Mouse (Mus musculus): Measurements from ENCODE around the gene Hyal6. TPM values are rescaled to one million over a fixed set of nuclear protein-coding genes. Genes with fewer than 3 reads are reported as not detected.

The Hyal6 gene
- not detected in 2 replicates for polyA plus RNA-seq (2015; fragmentation: Nextera tagmentation; extraction: Ambion mirVana)

DNA sequence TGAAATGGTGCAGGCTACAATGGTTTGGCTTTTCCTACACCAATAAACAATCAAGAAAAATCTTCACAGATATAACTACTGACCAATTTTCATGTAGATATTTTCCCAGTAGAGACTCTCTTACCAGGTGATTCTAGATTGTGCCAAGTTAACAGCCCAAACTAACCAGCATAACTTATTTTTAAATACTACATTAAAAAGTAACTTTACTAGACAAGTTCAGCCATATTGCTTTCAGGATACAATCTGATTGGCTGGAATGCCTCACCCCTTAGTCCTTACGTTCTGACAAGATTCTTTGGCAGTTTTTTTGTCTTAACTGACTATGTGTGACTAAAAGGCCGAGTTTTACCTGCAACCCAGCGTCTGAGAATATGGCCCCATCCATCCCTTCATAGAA, at the start of gene Hyal6:
Hyal6 (plus strand) TSS at position 301 of the 400 bp plus-strand sequence.
- Histone ChIP-seq H3K9me3 (replicated peaks; ENCODE audit: control insufficient read depth, low read length, poor library complexity, severe bottlenecking) (no peaks in the 10 kb centered on the region), H3K27me3 (ENCODE audit: control insufficient read depth, insufficient read depth, low read depth, low read length) (no peaks in the 10 kb centered on the region), H3K4me1 (ENCODE audit: control insufficient read depth, insufficient read depth, low read length) (no peaks in the 10 kb centered on the region), H3K9ac (ENCODE audit: low read depth, low read length) (no peak within 1 kb of the TSS), H3K4me3 (ENCODE audit: low read depth, low read length) (no peak within 1 kb of the TSS), H3K27ac (ENCODE audit: low read length) (no peak within 1 kb of the TSS), H3K36me3 (ENCODE audit: control insufficient read depth, insufficient read depth, low read length) (no peaks in the 10 kb centered on the region), H3K4me2 (ENCODE audit: low read length) (no peak within 1 kb of the TSS)
- 83% methylated on average over 3 of the region's 3 CpGs for WGBS
- no peak for ATAC-seq

GRCm38 (mm10) chr6:24687871-24688270, 45.2 kb upstream of the Hyal6 start:
- 13% methylated on average over 1 of the region's 1 CpGs for WGBS
- H3K4me3 ChIP-seq (ENCODE audit: low read depth, low read length) = no peak overlapping the region

GRCm38 (mm10) chr6:24694455-24695410, 38.3 kb upstream of the Hyal6 start:
- 89% methylated on average over 11 of the region's 11 CpGs for WGBS
- Histone ChIP-seq H3K27ac (ENCODE audit: low read length) (no peak overlapping the region), H3K4me1 (ENCODE audit: control insufficient read depth, insufficient read depth, low read length) (no peaks in the 10 kb centered on the region), H3K9me3 (replicated peaks; ENCODE audit: control insufficient read depth, low read length, poor library complexity, severe bottlenecking) (no peaks in the 10 kb centered on the region), H3K4me3 (ENCODE audit: low read depth, low read length) (no peak overlapping the region), H3K27me3 (ENCODE audit: control insufficient read depth, insufficient read depth, low read depth, low read length) (no peaks in the 10 kb centered on the region), H3K9ac (ENCODE audit: low read depth, low read length) (no peak overlapping the region), H3K36me3 (ENCODE audit: control insufficient read depth, insufficient read depth, low read length) (no peaks in the 10 kb centered on the region), H3K4me2 (ENCODE audit: low read length) (no peak overlapping the region)
- no peak for ATAC-seq

More at GRCm38 (mm10) chr6:24687871-24688270, 45.2 kb upstream of the Hyal6 start:
- H3K4me2 ChIP-seq (ENCODE audit: low read length) = no peak overlapping the region
- ATAC-seq = no peak
- H3K27me3 ChIP-seq (ENCODE audit: control insufficient read depth, insufficient read depth, low read depth, low read length) = no peaks in the 10 kb centered on the region
- H3K27ac ChIP-seq (ENCODE audit: low read length) = no peak overlapping the region
- no peaks in the 10 kb centered on the region for H3K4me1 ChIP-seq (ENCODE audit: control insufficient read depth, insufficient read depth, low read length)
- no peaks in the 10 kb centered on the region for H3K36me3 ChIP-seq (ENCODE audit: control insufficient read depth, insufficient read depth, low read length)
- no peaks in the 10 kb centered on the region for H3K9me3 ChIP-seq (replicated peaks; ENCODE audit: control insufficient read depth, low read length, poor library complexity, severe bottlenecking)
- H3K9ac ChIP-seq (ENCODE audit: low read depth, low read length) = no peak overlapping the region

GRCm38 (mm10) chr6:24696117-24696516, 36.9 kb upstream of the Hyal6 start:
- Histone ChIP-seq H3K36me3 (ENCODE audit: control insufficient read depth, insufficient read depth, low read length) (no peaks in the 10 kb centered on the region), H3K27me3 (ENCODE audit: control insufficient read depth, insufficient read depth, low read depth, low read length) (no peaks in the 10 kb centered on the region), H3K9me3 (replicated peaks; ENCODE audit: control insufficient read depth, low read length, poor library complexity, severe bottlenecking) (no peaks in the 10 kb centered on the region), H3K4me1 (ENCODE audit: control insufficient read depth, insufficient read depth, low read length) (no peaks in the 10 kb centered on the region), H3K4me2 (ENCODE audit: low read length) (no peak overlapping the region), H3K27ac (ENCODE audit: low read length) (no peak overlapping the region), H3K4me3 (ENCODE audit: low read depth, low read length) (no peak overlapping the region), H3K9ac (ENCODE audit: low read depth, low read length) (no peak overlapping the region)
- ATAC-seq = no peak
- 93% methylated on average over 4 of the region's 4 CpGs for WGBS

- H3K36me3 ChIP-seq (ENCODE audit: control insufficient read depth, insufficient read depth, low read length) = no peaks in the 10 kb centered on the region
- no peak for ATAC-seq
- H3K9ac ChIP-seq (ENCODE audit: low read depth, low read length) = no peak overlapping the region
- no peaks in the 10 kb centered on the region for H3K27me3 ChIP-seq (ENCODE audit: control insufficient read depth, insufficient read depth, low read depth, low read length)
- no peak overlapping the region for H3K27ac ChIP-seq (ENCODE audit: low read length)
- H3K9me3 ChIP-seq (replicated peaks; ENCODE audit: control insufficient read depth, low read length, poor library complexity, severe bottlenecking) = no peaks in the 10 kb centered on the region
- no peak overlapping the region for H3K4me2 ChIP-seq (ENCODE audit: low read length)
- no peaks in the 10 kb centered on the region for H3K4me1 ChIP-seq (ENCODE audit: control insufficient read depth, insufficient read depth, low read length)
- no peak overlapping the region for H3K4me3 ChIP-seq (ENCODE audit: low read depth, low read length)
- WGBS = 90% methylated on average over 5 of the region's 5 CpGs
These were observed 35.8 kb upstream of the Hyal6 start for GRCm38 (mm10) chr6:24697216-24697615.

GRCm38 (mm10) chr6:24707090-24707489, 26.0 kb upstream of the Hyal6 start:
- Histone ChIP-seq H3K4me3 (ENCODE audit: low read depth, low read length) (no peak overlapping the region), H3K4me1 (ENCODE audit: control insufficient read depth, insufficient read depth, low read length) (no peaks in the 10 kb centered on the region), H3K9ac (ENCODE audit: low read depth, low read length) (no peak overlapping the region), H3K27ac (ENCODE audit: low read length) (no peak overlapping the region), H3K36me3 (ENCODE audit: control insufficient read depth, insufficient read depth, low read length) (no peaks in the 10 kb centered on the region), H3K9me3 (replicated peaks; ENCODE audit: control insufficient read depth, low read length, poor library complexity, severe bottlenecking) (no peaks in the 10 kb centered on the region), H3K4me2 (ENCODE audit: low read length) (no peak overlapping the region), H3K27me3 (ENCODE audit: control insufficient read depth, insufficient read depth, low read depth, low read length) (no peaks in the 10 kb centered on the region)
- ATAC-seq = no peak
- 84% methylated on average over 5 of the region's 5 CpGs for WGBS

GRCm38 (mm10) chr6:24707499-24707898, 25.5 kb upstream of the Hyal6 start:
- no peak for ATAC-seq
- H3K36me3 ChIP-seq (ENCODE audit: control insufficient read depth, insufficient read depth, low read length) = no peaks in the 10 kb centered on the region
- no peak overlapping the region for H3K27ac ChIP-seq (ENCODE audit: low read length)
- H3K4me3 ChIP-seq (ENCODE audit: low read depth, low read length) = no peak overlapping the region
- no peaks in the 10 kb centered on the region for H3K27me3 ChIP-seq (ENCODE audit: control insufficient read depth, insufficient read depth, low read depth, low read length)
- 78% methylated on average over 2 of the region's 2 CpGs for WGBS
- no peak overlapping the region for H3K4me2 ChIP-seq (ENCODE audit: low read length)
- no peak overlapping the region for H3K9ac ChIP-seq (ENCODE audit: low read depth, low read length)
- no peaks in the 10 kb centered on the region for H3K9me3 ChIP-seq (replicated peaks; ENCODE audit: control insufficient read depth, low read length, poor library complexity, severe bottlenecking)
- no peaks in the 10 kb centered on the region for H3K4me1 ChIP-seq (ENCODE audit: control insufficient read depth, insufficient read depth, low read length)

- Histone ChIP-seq H3K9ac (ENCODE audit: low read depth, low read length) (no peak overlapping the region), H3K27me3 (ENCODE audit: control insufficient read depth, insufficient read depth, low read depth, low read length) (no peaks in the 10 kb centered on the region), H3K27ac (ENCODE audit: low read length) (no peak overlapping the region), H3K9me3 (replicated peaks; ENCODE audit: control insufficient read depth, low read length, poor library complexity, severe bottlenecking) (no peaks in the 10 kb centered on the region), H3K4me3 (ENCODE audit: low read depth, low read length) (no peak overlapping the region), H3K36me3 (ENCODE audit: control insufficient read depth, insufficient read depth, low read length) (no peaks in the 10 kb centered on the region), H3K4me1 (ENCODE audit: control insufficient read depth, insufficient read depth, low read length) (no peaks in the 10 kb centered on the region), H3K4me2 (ENCODE audit: low read length) (no peak overlapping the region)
- ATAC-seq = 0 out of 2 replicates have a peak, but pooled peaks have one; percentile 32
- 34% methylated on average over 13 of the region's 13 CpGs for WGBS
These were observed 11.5 kb upstream of the Hyal6 start for GRCm38 (mm10) chr6:24721317-24722099.

DNA sequence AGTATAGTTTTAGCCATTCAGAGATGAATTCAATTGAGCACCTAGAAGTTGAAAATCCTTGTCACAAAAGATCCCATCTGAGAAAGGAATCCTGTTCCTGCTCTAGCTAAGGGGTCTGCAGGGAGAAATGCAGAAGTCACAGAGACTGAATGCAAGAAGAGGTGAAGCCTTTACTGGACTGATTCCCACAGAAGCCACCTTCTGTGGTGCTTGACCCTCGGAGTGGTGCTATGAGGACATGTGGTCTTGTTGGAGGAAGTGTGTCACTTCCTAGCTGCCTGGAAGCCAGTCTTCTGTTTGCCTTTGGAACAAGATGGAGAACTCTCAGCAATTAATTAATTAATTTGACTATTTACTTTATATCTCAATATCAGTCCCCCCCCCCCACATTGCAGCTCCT, 4.9 kb upstream of the Hyal6 start:
- no peak overlapping the region for H3K4me2 ChIP-seq (ENCODE audit: low read length)
- H3K9ac ChIP-seq (ENCODE audit: low read depth, low read length) = no peak overlapping the region
- no peaks in the 10 kb centered on the region for H3K4me1 ChIP-seq (ENCODE audit: control insufficient read depth, insufficient read depth, low read length)
- no peak for ATAC-seq
- no peaks in the 10 kb centered on the region for H3K27me3 ChIP-seq (ENCODE audit: control insufficient read depth, insufficient read depth, low read depth, low read length)
- no peak overlapping the region for H3K27ac ChIP-seq (ENCODE audit: low read length)
- H3K4me3 ChIP-seq (ENCODE audit: low read depth, low read length) = no peak overlapping the region
- no peaks in the 10 kb centered on the region for H3K36me3 ChIP-seq (ENCODE audit: control insufficient read depth, insufficient read depth, low read length)
- 83% methylated on average over 1 of the region's 1 CpGs for WGBS
- H3K9me3 ChIP-seq (replicated peaks; ENCODE audit: control insufficient read depth, low read length, poor library complexity, severe bottlenecking) = no peaks in the 10 kb centered on the region
